Mouse (Mus musculus): ENCODE measurements at regions not wholly inside any gene's neighbourhood (a gene's known extent, or its start where the extent isn't known, plus 50 kb on each side); places are given as distances from the start of the nearest gene placed in this dataset.

DNA sequence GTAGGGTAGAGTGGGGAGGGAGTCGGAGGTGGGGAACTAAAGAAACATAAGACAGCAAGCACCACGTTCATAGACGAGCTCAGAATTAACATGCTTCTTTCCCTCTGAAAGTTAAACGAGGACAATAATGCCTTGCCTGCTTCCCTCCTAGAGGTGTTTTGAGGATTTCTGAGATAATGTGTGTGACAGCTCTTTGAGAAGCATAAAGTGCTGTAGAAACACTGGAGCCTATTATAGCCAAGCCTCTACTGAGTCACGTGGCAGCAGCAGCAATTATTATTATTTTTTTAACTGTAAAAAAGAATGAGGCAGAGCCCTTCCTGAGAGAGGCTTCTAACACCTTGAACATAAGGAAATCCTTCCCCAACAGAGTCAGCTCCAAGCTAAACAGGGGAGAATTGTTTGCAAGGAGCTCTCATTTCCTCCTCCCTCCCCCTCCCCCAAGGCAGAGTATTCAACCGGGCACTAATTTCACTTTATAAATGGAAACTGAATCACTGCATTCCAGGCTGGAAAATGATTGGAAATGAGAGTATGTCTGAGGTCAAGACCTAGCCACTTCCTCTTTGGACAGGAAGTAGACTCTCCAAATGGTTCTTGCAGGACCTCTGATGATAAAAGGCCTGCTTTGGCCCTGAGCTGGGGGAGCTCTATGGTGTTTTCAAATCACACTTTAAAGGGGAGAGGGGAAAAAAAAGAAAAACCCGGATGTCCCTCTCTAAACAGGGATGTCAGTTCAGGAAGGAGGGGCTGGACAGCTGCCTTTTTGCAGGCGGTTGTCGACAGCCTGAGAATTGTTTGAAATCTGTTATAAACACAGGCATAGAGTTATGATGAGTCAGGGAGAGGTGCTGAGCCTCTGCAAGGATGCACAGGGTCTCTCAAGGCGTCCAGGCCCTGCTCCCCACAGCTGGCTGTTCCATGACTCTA lies 103.6 kb downstream of the Ddx1 start:
- TF ChIP-seq POLR2A (IDR thresholded peaks at IDR 0.05; ENCODE audit: borderline replicate concordance, extremely low read depth, insufficient read depth, insufficient read length, poor library complexity, severe bottlenecking) (no peak), CTCF (IDR thresholded peaks at IDR 0.05; ENCODE audit: borderline replicate concordance, extremely low read depth, insufficient read depth, insufficient read length) (no peak)
